Mouse (Mus musculus): ENCODE data around the gene Ung. TPM values are rescaled to one million over a fixed set of nuclear protein-coding genes. Genes with fewer than 3 reads are reported as not detected.

Ung gene
- total RNA-seq, 2 experiments from 2014 or later, result 2.6 to 3.1 TPM

DNA sequence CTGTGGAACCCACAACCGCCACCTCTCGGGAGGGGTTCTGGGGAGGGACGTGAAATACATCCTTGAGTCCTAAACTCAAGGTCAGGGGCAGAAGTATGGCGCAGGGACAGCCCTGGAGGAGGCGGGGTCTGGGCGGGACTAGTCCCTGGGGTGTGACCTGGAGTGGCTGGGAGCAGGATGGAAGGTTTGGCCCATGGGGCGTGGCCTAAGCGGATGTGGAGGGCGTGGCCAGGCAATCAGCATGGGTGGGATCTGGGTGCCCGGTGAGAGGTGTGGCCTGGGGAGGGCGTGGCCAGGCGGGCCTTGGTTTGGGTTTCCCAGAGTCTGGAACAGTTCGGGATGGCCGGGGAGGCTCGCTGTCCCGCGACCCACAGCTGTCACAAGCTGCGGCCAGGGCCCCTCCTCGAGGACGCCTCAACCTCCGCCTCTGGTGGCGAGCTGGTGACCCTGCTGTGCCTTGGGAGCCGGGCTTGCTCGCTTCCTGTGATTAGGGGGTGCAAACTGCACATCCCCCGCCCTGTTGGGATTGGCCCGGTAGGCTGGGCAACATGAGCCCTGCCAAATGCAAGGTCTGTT lies 45.5 kb downstream of the Ung start:
- peak; percentile 51 to 72 for DNase-seq (ENCODE audit: extremely low spot score in 1 of 2, low spot score in 2 of 2)
- Histone ChIP-seq H3K27ac (peak overlapping the region; percentile 49), H3K4me3 (peak overlapping the region; percentile 43)
- intact Hi-C loops (cut with DNase I), result no loop called here
- no peak for TF ChIP-seq CTCF (IDR thresholded peaks at IDR 0.05)

DNA sequence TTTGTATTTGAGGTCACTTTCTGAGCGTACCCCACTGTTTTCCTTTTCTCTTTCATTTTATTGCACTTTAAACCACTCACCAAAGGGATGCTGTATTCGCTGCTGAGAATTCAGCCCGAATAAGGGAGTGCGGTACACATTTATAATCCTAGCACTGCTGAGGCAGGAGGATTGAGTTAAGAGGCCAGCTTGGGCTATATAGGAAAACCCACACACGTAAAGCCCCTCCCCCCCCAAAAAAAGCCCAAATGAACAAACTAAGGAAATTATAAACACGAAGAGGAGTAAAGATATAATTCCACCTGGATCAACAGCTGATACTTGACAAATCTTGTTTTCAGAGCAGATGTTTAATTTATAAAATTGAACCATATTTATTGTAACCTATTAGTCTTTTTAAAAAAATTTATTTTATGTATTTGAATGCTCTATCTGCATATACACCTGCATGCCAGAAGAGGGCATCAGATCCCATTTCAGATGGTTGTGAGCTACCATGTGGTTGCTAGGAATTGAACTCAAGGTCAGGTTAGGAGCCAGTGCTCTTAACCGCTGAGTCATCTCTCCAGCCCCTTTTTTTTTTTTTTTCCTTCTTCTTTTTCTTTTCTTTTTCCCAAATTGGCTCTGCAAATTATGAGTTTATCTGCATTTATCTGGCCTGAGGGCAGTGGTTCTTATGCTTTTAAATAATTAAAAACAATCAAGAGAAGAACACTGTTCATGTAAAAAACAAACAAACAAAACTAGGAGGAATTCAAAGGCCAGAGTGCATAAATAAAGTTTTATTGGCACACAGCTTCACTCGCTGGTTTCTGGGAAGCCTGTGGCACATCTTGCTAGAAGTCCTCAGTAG lies 46.6 kb downstream of the Ung start:
- no peak overlapping the region; the same call in 1 of the 2 replicates for H3K27ac ChIP-seq

DNA sequence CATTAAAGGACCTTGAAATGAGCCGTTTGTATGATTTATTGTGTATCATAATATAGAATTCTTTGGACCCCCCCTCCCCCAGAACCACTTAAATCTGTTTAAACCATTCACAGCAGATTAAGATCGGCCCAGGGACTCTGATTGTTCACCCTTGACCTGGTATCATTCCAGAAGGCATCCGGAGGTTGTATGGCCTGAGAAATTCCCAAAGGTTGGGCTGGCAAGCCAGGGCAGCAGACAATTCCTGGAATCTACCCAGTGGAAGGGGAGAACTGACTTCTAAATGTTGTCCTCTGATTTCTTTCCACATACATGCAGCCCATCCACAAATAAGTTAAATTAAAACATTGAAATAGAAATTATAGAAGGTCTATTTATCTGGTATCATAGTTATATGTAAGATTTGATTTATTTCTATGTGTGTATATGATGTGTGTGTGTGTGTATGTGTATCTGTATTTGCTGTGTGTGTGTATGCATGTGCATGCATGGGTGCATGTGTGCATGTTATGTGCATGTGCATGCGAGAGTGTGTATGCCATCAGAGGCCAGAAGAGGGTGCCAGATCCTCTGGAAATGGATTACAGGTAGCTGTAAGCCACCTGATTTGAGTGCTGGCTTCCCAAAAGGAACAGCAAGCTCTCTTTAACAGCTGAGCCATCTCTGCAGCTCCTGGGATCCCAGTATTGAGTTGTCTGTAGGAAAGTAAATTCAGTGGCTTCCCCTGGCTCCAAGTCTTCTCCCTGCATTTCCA lies 48.0 kb downstream of the Ung start:
- DNase-seq (ENCODE audit: extremely low spot score in 1 of 2, low spot score in 2 of 2), result no peak
- intact Hi-C loops (cut with DNase I), result no loop called here
- TF ChIP-seq CTCF (IDR thresholded peaks at IDR 0.05), result no peak; the same call in none of the 2 replicates

More for the DNA sequence above, 46.6 kb downstream of the Ung start:
- peak overlapping the region; percentile 43 for H3K4me3 ChIP-seq
- intact Hi-C loops (cut with DNase I), result no loop called here
- DNase-seq (ENCODE audit: extremely low spot score in 1 of 2, low spot score in 2 of 2), result no peak
- TF ChIP-seq CTCF (IDR thresholded peaks at IDR 0.05), result peak; percentile 25

DNA sequence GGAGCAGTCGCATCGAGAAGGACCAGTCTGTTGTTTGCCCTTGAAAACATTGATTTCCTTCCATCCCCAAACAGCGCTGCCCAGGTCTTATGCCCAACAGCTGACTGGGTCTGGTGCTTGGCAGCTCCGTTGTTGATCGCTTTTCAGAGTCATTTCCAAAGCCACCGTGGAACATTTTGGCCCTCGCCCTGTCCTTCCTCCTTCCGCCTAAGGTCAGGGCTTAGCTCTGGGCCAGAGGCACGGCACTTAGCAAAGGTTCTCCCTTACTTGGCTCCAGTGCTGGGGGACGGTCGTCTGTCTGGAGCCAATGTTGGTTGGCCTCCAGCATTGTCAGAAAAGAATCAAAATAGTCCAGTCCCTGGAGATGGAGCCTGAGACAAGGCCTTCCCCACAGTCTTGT lies 49.4 kb downstream of the Ung start:
- TF ChIP-seq CTCF (IDR thresholded peaks at IDR 0.05), result no peak
- H3K27ac ChIP-seq, result peak overlapping the region; percentile 32; the same call in 1 of the 2 replicates
- intact Hi-C loops (cut with DNase I), result no loop called here
- DNase-seq (ENCODE audit: extremely low spot score in 1 of 2, low spot score in 2 of 2), result no peak
- H3K4me3 ChIP-seq, result no peak overlapping the region

More for the DNA sequence above, 48.0 kb downstream of the Ung start:
- no peak overlapping the region for H3K4me3 ChIP-seq
- no peak overlapping the region for H3K27ac ChIP-seq

GRCm38 (mm10) chr5:114183493-114183892 lies 53.3 kb downstream of the Ung start:
- no peak overlapping the region for H3K27ac ChIP-seq
- intact Hi-C loops (cut with DNase I), result no loop called here
- H3K4me3 ChIP-seq, result no peak overlapping the region
- no peak for DNase-seq (ENCODE audit: extremely low spot score in 1 of 2, low spot score in 2 of 2)
- TF ChIP-seq CTCF (IDR thresholded peaks at IDR 0.05), result no peak

GRCm38 (mm10) chr5:114187108-114187507 lies 56.9 kb downstream of the Ung start:
- intact Hi-C loops (cut with DNase I), result no loop called here
- TF ChIP-seq CTCF (IDR thresholded peaks at IDR 0.05), result peak; percentile 4
- no peak overlapping the region for H3K27ac ChIP-seq
- no peak overlapping the region for H3K4me3 ChIP-seq
- DNase-seq (ENCODE audit: extremely low spot score in 1 of 2, low spot score in 2 of 2), result no peak

Other genes starting within 250 kb of the Ung start
- 10 to 100 TPM; 77.9 to 84.3 TPM for gene Coro1c, start 221.6 kb upstream of the Ung start, total RNA-seq (2021)
- 10 to 100 TPM; 28.2 to 28.6 TPM for gene Ssh1, start 136.5 kb upstream of the Ung start, total RNA-seq (2021)
- not detected for gene Dao, start 126.7 kb upstream of the Ung start, total RNA-seq (2021)
- 10 to 100 TPM; 39.4 to 42.1 TPM for gene Usp30, start 64.9 kb upstream of the Ung start, total RNA-seq (2021)
- 100 to 1,000 TPM; 172 to 190 TPM for gene Svop, start 38.8 kb upstream of the Ung start, total RNA-seq (2021)
- 1 to 10 TPM; 5.9 to 7.2 TPM for gene Alkbh2, start 2.2 kb upstream of the Ung start, total RNA-seq (2021)
- gene Acacb, start 16.1 kb downstream of the Ung start, total RNA-seq (2021), result 1 to 10 TPM; 4.4 to 5.3 TPM
- gene Foxn4, start 143.4 kb downstream of the Ung start, total RNA-seq (2021), result not detected
- 1 to 10 TPM; 1.6 to 2.6 TPM for gene Myo1h, start 158.8 kb downstream of the Ung start, total RNA-seq (2021)